Mouse (Mus musculus) neural tube, embryonic 14.5 days (tissue): ENCODE results near the gene Taf1d. TPM values are rescaled to one million over a fixed set of nuclear protein-coding genes. Genes with fewer than 3 reads are reported as not detected.
"Not testable (repeated sequence)": the region's sequence is repeated elsewhere in the genome, so short reads cannot be mapped to it uniquely, and the experiment has no call there.

ENCODE experiments used
- ATAC-seq: fragments of 200-750 bp; cut with Nextera tagmentation; 2 replicates; pipeline ENCODE4 v1.8.0; 2017; ENCODE audit warnings: low read depth, mild to moderate bottlenecking, moderate TSS enrichment, moderate library complexity
- H3K27ac ChIP-seq: fragments of 300-500 bp; sonication (generic); 2 replicates; pipeline ENCODE4 v1.5.1; 2014; ENCODE audit warnings: low read depth, mild to moderate bottlenecking, control low read depth, low read length, moderate library complexity, mixed read lengths
- H3K27me3 ChIP-seq: fragments of 300-500 bp; sonication (generic); 2 replicates; pipeline ENCODE4 v1.6.1; 2014; ENCODE audit warnings: low read length; ENCODE audit not compliant: control insufficient read depth, insufficient read depth
- H3K36me3 ChIP-seq: fragments of 300-500 bp; sonication (generic); 2 replicates; pipeline ENCODE4 v1.6.1; 2014; ENCODE audit warnings: low read length, mixed read lengths; ENCODE audit not compliant: control insufficient read depth, insufficient read depth
- H3K4me1 ChIP-seq: fragments of 300-500 bp; sonication (generic); 2 replicates; pipeline ENCODE4 v1.6.1; 2014; ENCODE audit warnings: low read length; ENCODE audit not compliant: control insufficient read depth, insufficient read depth
- H3K4me2 ChIP-seq: fragments of 300-500 bp; sonication (generic); 2 replicates; pipeline ENCODE4 v1.6.1; 2014; ENCODE audit warnings: mild to moderate bottlenecking, low read depth, low read length, control low read depth
- H3K4me3 ChIP-seq: fragments of 300-500 bp; sonication (generic); 2 replicates; pipeline ENCODE4 v1.5.1; 2014; ENCODE audit warnings: low read depth, low read length, control low read depth, mixed read lengths
- H3K9ac ChIP-seq: fragments of 300-500 bp; sonication (generic); replicated peaks from 2 replicates; pipeline ENCODE4 v1.6.1; 2014; ENCODE audit warnings: low read depth, mild to moderate bottlenecking, control low read depth, low read length, mixed read lengths
- H3K9me3 ChIP-seq: fragments of 300-500 bp; sonication (generic); 2 replicates; pipeline ENCODE4 v1.6.1; 2016; ENCODE audit warnings: low read length; ENCODE audit not compliant: control insufficient read depth
- WGBS: fragments of 180-500 bp; shearing (Covaris S2); extraction: QIAGEN DNeasy Blood & Tissue Kit; methylation state at CpG from one replicate; pipeline ENCODE4 v1.1.7; 2014; 5-methylcytosine and 5-hydroxymethylcytosine counted together
- polyA plus RNA-seq: library from polyadenylated mRNA; unstranded; fragments of >200 nt; fragmentation: Nextera tagmentation; extraction: Ambion mirVana; gene quantifications from 2 replicates; pipeline ENCODE4 v1.2.1, GENCODE M21; 2014

Gene Taf1d
- polyA plus RNA-seq, 1 experiment from 2014 or later, result 49.2 TPM

- H3K27ac ChIP-seq, result no peak overlapping the region
- no peaks in the 10 kb centered on the region for H3K36me3 ChIP-seq
- no peak for ATAC-seq
- WGBS, result 50% methylated on average over 6 of the region's 6 CpGs
- no peaks in the 10 kb centered on the region for H3K9me3 ChIP-seq
- H3K4me2 ChIP-seq, result no peak overlapping the region
- no peak overlapping the region for H3K9ac ChIP-seq
- H3K4me1 ChIP-seq, result no peaks in the 10 kb centered on the region
- H3K27me3 ChIP-seq, result no peaks in the 10 kb centered on the region
- no peak overlapping the region for H3K4me3 ChIP-seq
These were observed 4.6 kb upstream of the Taf1d start for GRCm38 (mm10) chr9:15301399-15301798.

- WGBS, result 75% methylated on average over 6 of the region's 6 CpGs
- not testable (repeated sequence) for H3K36me3 ChIP-seq, H3K27me3 ChIP-seq, H3K4me1 ChIP-seq, ATAC-seq, H3K27ac ChIP-seq, H3K4me3 ChIP-seq, H3K4me2 ChIP-seq, H3K9me3 ChIP-seq, H3K9ac ChIP-seq
These were observed 4.0 kb upstream of the Taf1d start for GRCm38 (mm10) chr9:15302006-15302405.

- Histone ChIP-seq H3K4me3 (no peak overlapping the region), H3K4me1 (peaks cover 11% of the 10 kb centered on the region), H3K9ac (no peak overlapping the region), H3K36me3 (no peaks in the 10 kb centered on the region), H3K4me2 (no peak overlapping the region), H3K27me3 (no peaks in the 10 kb centered on the region), H3K9me3 (no peaks in the 10 kb centered on the region), H3K27ac (no peak overlapping the region)
- WGBS, result 69% methylated on average over 2 of the region's 2 CpGs
- ATAC-seq, result no peak
These were observed 3.1 kb upstream of the Taf1d start for GRCm38 (mm10) chr9:15302881-15303280.

GRCm38 (mm10) chr9:15306398-15307119, 545 bp downstream of the Taf1d start, which contains the start of gene 4931406C07Rik:
TSS of gene 4931406C07Rik (minus strand) at chr9:15306448.
- peak within 1 kb of the TSS; percentile 87 for H3K27ac ChIP-seq
- peak; percentile 90 for ATAC-seq
- WGBS, result under 1% methylated on average over 35 of the region's 35 CpGs
- H3K36me3 ChIP-seq, result peaks cover 17% of the 10 kb centered on the region
- peaks cover 21% of the 10 kb centered on the region for H3K4me1 ChIP-seq
- peak within 1 kb of the TSS; percentile 95 for H3K9ac ChIP-seq
- no peaks in the 10 kb centered on the region for H3K9me3 ChIP-seq
- H3K27me3 ChIP-seq, result no peaks in the 10 kb centered on the region
- H3K4me2 ChIP-seq, result peak within 1 kb of the TSS; percentile 94
- peak within 1 kb of the TSS; percentile 91 for H3K4me3 ChIP-seq

DNA sequence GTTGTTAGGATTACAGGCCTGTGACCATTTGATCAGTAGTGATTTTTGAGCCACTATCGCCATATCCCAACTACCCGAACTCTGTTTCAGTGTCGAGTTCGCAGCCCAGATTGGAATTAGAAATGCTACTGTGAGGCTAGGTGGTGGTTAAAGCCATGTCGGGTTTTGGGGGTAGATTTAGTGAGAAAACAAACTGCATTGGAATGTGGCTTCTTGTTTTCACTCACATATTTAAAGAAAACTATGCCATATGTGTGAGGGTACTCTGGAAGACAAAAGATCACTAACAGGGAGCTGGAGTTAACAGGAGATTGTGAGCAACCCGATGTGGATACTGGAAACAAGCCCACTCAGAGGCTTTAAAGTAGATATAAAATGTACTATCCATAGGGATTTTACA, 1.2 kb downstream of the Taf1d start:
- peaks cover 21% of the 10 kb centered on the region for H3K4me1 ChIP-seq
- H3K36me3 ChIP-seq, result peaks cover 23% of the 10 kb centered on the region
- 8% methylated on average over 6 of the region's 6 CpGs for WGBS
- ATAC-seq, result no peak
- peak overlapping the region; percentile 95 for H3K9ac ChIP-seq
- peak overlapping the region; percentile 91 for H3K4me3 ChIP-seq
- H3K27me3 ChIP-seq, result no peaks in the 10 kb centered on the region
- no peaks in the 10 kb centered on the region for H3K9me3 ChIP-seq
- H3K27ac ChIP-seq, result no peak overlapping the region
- peak overlapping the region; percentile 94 for H3K4me2 ChIP-seq

DNA sequence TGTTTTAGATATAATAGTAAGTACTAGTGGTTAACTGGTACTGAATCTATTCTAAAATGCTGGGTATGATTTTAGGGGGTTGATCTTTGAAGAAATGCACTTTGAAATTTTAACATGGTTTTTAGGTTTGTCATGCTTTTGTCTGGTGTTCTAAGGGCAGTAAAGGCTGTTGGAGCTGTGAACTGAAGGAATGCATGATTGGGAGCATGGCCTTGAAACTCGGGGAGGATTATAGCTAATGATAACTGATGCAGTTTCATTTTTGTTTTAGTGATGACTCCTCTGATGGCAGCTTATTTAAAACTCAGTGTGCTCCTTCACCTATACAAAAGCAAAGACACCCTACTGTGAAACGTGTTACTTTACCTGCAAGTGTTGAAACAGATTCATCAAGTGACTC, 2.2 kb downstream of the Taf1d start:
- ATAC-seq, result no peak
- Histone ChIP-seq H3K27ac (no peak overlapping the region), H3K9me3 (no peaks in the 10 kb centered on the region), H3K4me3 (no peak overlapping the region), H3K9ac (no peak overlapping the region), H3K4me2 (no peak overlapping the region), H3K4me1 (peaks cover 21% of the 10 kb centered on the region), H3K36me3 (peaks cover 32% of the 10 kb centered on the region), H3K27me3 (no peaks in the 10 kb centered on the region)
- WGBS, result 60% methylated on average over 2 of the region's 2 CpGs

DNA sequence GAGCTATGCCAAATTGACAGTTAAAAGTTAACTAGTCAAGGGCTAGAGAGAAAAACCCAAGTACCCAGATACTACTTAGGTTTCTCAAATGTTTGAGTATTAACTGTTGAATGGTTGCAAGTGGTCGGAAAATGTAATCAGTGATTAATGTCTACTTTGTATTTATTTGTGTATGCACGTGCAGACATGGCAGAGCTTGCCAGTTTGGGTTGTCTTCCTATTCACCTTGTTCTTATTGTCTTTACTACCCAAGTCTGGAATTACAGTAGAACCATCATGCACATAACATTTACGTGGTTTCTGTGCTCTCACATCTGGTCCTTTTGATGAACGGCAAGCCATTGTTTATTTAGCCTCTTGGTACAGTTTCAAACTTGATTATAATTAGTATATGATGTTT, 3.4 kb downstream of the Taf1d start:
- Histone ChIP-seq H3K36me3 (peaks cover 44% of the 10 kb centered on the region), H3K27me3 (no peaks in the 10 kb centered on the region), H3K9ac (no peak overlapping the region), H3K4me2 (no peak overlapping the region), H3K4me1 (peaks cover 21% of the 10 kb centered on the region), H3K27ac (no peak overlapping the region), H3K9me3 (no peaks in the 10 kb centered on the region), H3K4me3 (no peak overlapping the region)
- 82% methylated on average over 4 of the region's 4 CpGs for WGBS
- no peak for ATAC-seq

DNA sequence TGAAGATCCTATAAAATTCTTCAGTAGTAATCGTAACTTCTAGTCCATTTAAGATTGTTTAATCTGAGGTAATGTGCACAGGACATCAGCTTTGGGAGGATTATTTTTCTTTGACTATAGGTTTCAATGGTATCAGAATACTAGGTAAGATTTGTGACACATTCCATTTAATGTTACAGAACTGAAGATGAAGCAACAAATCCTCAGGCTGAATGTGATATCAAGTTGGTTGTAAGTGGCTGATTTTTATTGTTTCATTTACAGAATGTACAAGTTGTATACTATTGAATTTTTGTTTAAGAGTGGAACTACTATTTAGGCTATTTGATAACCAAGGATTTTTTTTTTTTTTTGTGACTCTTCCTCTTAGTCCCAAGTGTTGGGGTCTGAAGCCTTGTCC, 4.2 kb downstream of the Taf1d start:
- ATAC-seq, result no peak

DNA sequence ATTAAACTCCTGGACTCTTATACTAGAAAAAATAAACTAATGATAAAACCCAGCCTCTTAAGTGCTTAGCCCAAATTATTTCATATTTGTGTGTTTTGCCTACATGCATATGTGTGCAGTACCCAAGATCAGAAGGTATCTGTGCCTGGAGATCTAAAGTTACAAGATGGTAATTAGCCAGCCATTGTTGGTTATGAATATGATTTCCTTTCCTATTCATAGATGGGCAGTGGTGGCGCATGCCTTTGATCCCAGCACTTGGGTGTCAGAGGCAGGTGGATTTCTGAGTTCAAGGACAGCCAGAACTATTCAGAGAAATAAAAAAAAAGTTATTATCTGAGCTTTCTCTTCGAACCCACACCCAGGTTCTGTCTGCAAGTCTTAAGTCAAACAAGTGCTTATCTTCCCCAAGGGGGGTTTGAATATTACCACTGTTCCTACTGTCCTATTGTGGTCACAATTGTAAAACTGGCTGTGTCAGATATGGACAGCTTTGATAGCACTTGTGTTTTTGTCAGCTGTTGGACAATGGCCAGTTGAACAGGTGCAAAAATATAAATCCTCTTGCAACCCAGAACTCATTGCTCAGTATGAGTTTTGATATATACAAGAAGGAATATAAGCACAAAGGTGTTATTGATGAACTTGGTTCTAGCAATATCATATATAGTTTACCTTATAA, 6.2 kb downstream of the Taf1d start:
- no peak overlapping the region for H3K27ac ChIP-seq
- no peaks in the 10 kb centered on the region for H3K9me3 ChIP-seq
- 97% methylated on average over 2 of the region's 2 CpGs for whole genome bisulfite sequencing
- peaks cover 66% of the 10 kb centered on the region for H3K36me3 ChIP-seq
- H3K4me3 ChIP-seq, result no peak overlapping the region
- no peak overlapping the region for H3K4me2 ChIP-seq
- ATAC-seq, result no peak
- no peak overlapping the region for H3K9ac ChIP-seq
- H3K4me1 ChIP-seq, result peaks cover 18% of the 10 kb centered on the region
- no peaks in the 10 kb centered on the region for H3K27me3 ChIP-seq

More for the DNA sequence above, 4.2 kb downstream of the Taf1d start:
- peaks cover 21% of the 10 kb centered on the region for H3K4me1 ChIP-seq
- no peaks in the 10 kb centered on the region for H3K9me3 ChIP-seq
- 98% methylated on average over 1 of the region's 1 CpGs for WGBS
- H3K4me2 ChIP-seq, result no peak overlapping the region
- H3K36me3 ChIP-seq, result peaks cover 51% of the 10 kb centered on the region
- H3K4me3 ChIP-seq, result no peak overlapping the region
- H3K27ac ChIP-seq, result no peak overlapping the region
- H3K27me3 ChIP-seq, result no peaks in the 10 kb centered on the region
- no peak overlapping the region for H3K9ac ChIP-seq
